Comparison of ENCODE assay signal across 23 mouse cellular contexts in genomic region chr4:81283081-81283480, GRCm38 (mm10).
"Had no signal": no experiment of that assay in that cellular context is flagged by ENCODE, and none has a peak within 500 bp of the region (broad histone marks: within the 10 kb centered on the region; RNA-seq: fewer than 3 reads in every experiment).

No protein-coding gene starts in this region.

- H3K27me3 ChIP-seq: heart, embryonic 12.5 days; hindbrain, embryonic 12.5 days; intestine, embryonic 15.5 days; limb, embryonic 12.5 days; liver, embryonic 13.5 days had no signal

- ATAC-seq: hindbrain, embryonic 16.5 days; inflammation-experienced regulatory T-cells, adult 6 months; intestine, embryonic 15.5 days; intestine, postnatal 0 days had no signal

- H3K9ac ChIP-seq: heart, embryonic 12.5 days; hindbrain, embryonic 12.5 days; hindbrain, embryonic 14.5 days; intestine, embryonic 15.5 days; limb, embryonic 12.5 days; liver, embryonic 13.5 days had no signal

- DNase-seq: gastrocnemius, postnatal 14 days; gastrocnemius, postnatal 36 days; heart, adult 18-20 months; heart, postnatal 10 days; heart, postnatal 4 days; kidney, adult 18-20 months; kidney, postnatal 10 days; kidney, postnatal 25 days; kidney, postnatal 4 days; liver; liver, embryonic 13.5 days had no signal

- H3K4me2 ChIP-seq: heart, embryonic 12.5 days; hindbrain, embryonic 12.5 days; hindbrain, embryonic 14.5 days; intestine, embryonic 15.5 days; limb, embryonic 12.5 days; liver, embryonic 13.5 days had no signal

- H3K27ac ChIP-seq: heart, embryonic 10.5 days; hindbrain, embryonic 10.5 days; hindbrain, embryonic 12.5 days; hindbrain, embryonic 14.5 days; intestine, embryonic 15.5 days; left cerebral cortex, adult 2 months; limb, embryonic 10.5 days; limb, embryonic 12.5 days; liver, embryonic 13.5 days had no signal

- H3K36me3 ChIP-seq: intestine, embryonic 15.5 days; liver, embryonic 13.5 days had no signal

- H3K4me1 ChIP-seq: heart, embryonic 10.5 days; heart, embryonic 12.5 days; hindbrain, embryonic 12.5 days; intestine, embryonic 15.5 days; limb, embryonic 10.5 days; limb, embryonic 12.5 days; liver, embryonic 13.5 days had no signal

- H3K4me3 ChIP-seq: heart, embryonic 10.5 days; heart, embryonic 12.5 days; hindbrain, embryonic 10.5 days; hindbrain, embryonic 12.5 days; intestine, embryonic 15.5 days; left cerebral cortex, adult 2 months; limb, embryonic 10.5 days; limb, embryonic 12.5 days; liver, embryonic 13.5 days had no signal

- H3K9me3 ChIP-seq: heart, embryonic 10.5 days; heart, embryonic 12.5 days; hindbrain, embryonic 10.5 days; hindbrain, embryonic 12.5 days; intestine, embryonic 15.5 days; limb, embryonic 10.5 days; limb, embryonic 12.5 days; liver, embryonic 13.5 days had no signal
